Mouse (Mus musculus) forebrain, embryonic 11.5 days (tissue): ENCODE results near the gene Uhrf1. TPM values are rescaled to one million over a fixed set of nuclear protein-coding genes. Genes with fewer than 3 reads are reported as not detected.
"Not testable (repeated sequence)": the region's sequence is repeated elsewhere in the genome, so short reads cannot be mapped to it uniquely, and the experiment has no call there.

ENCODE experiments used
- ATAC-seq: fragments of 200-750 bp; cut with Nextera tagmentation; replicated peaks from 2 replicates; pipeline ENCODE4 v1.8.0; 2017; ENCODE audit warnings: moderate TSS enrichment; ENCODE audit not compliant: low FRiP score
- DNase-seq: peaks from one replicate; pipeline ENCODE4 v3.0.0-alpha.2; 2017; ENCODE audit warnings: low spot score
- H3K27ac ChIP-seq: fragments of 300-500 bp; sonication (generic); 2 replicates; pipeline ENCODE4 v1.5.1; 2014; ENCODE audit warnings: low read depth, low read length
- H3K27me3 ChIP-seq: fragments of 300-500 bp; sonication (generic); 2 replicates; pipeline ENCODE4 v1.6.1; 2014; ENCODE audit warnings: mild to moderate bottlenecking, low read length, mixed read lengths; ENCODE audit not compliant: control insufficient read depth, insufficient read depth
- H3K36me3 ChIP-seq: fragments of 300-500 bp; sonication (generic); 2 replicates; pipeline ENCODE4 v1.6.1; 2014; ENCODE audit warnings: mild to moderate bottlenecking, low read length, moderate library complexity, mixed read lengths; ENCODE audit not compliant: control insufficient read depth, insufficient read depth
- H3K4me1 ChIP-seq: fragments of 300-500 bp; sonication (generic); replicated peaks from 2 replicates; pipeline ENCODE4 v1.6.1; 2014; ENCODE audit warnings: low read length, mixed read lengths; ENCODE audit not compliant: control insufficient read depth, insufficient read depth
- H3K4me2 ChIP-seq: fragments of 300-500 bp; sonication (generic); 2 replicates; pipeline ENCODE4 v1.6.1; 2014; ENCODE audit warnings: low read depth, mild to moderate bottlenecking, low read length, moderate library complexity, mixed read lengths; ENCODE audit not compliant: severe bottlenecking
- H3K4me3 ChIP-seq: fragments of 300-500 bp; sonication (generic); 2 replicates; pipeline ENCODE4 v1.5.1; 2014; ENCODE audit warnings: low read depth, low read length
- H3K9ac ChIP-seq: fragments of 300-500 bp; sonication (generic); 2 replicates; pipeline ENCODE4 v1.6.1; 2014; ENCODE audit warnings: low read length
- H3K9me3 ChIP-seq: fragments of 300-500 bp; sonication (generic); 2 replicates; pipeline ENCODE4 v1.6.1; 2016; ENCODE audit warnings: low read length, mixed read lengths; ENCODE audit not compliant: control insufficient read depth
- WGBS: fragments of 180-500 bp; shearing (Covaris S2); extraction: QIAGEN DNeasy Blood & Tissue Kit; methylation state at CpG from one replicate; pipeline ENCODE4 v1.1.7; 2014; 5-methylcytosine and 5-hydroxymethylcytosine counted together
- polyA plus RNA-seq: library from polyadenylated mRNA; unstranded; fragments of >200 nt; fragmentation: Nextera tagmentation; extraction: Ambion mirVana; gene quantifications from 2 replicates; pipeline ENCODE4 v1.2.1, GENCODE M21; 2014

The Uhrf1 gene
- polyA plus RNA-seq, result 197 and 223 TPM in 2 replicates

- Histone ChIP-seq H3K27me3 (no peaks in the 10 kb centered on the region), H3K4me1 (peaks cover 25% of the 10 kb centered on the region), H3K9me3 (no peaks in the 10 kb centered on the region), H3K4me3 (peak within 1 kb of the TSS; percentile 88), H3K36me3 (peaks cover 4% of the 10 kb centered on the region; the same call in 1 of the 2 replicates), H3K4me2 (peak within 1 kb of the TSS; percentile 97), H3K9ac (peak within 1 kb of the TSS; percentile 92), H3K27ac (peak within 1 kb of the TSS; percentile 94)
- under 1% methylated on average over 43 of the region's 43 CpGs for WGBS
- DNase-seq (peak; percentile 93), ATAC-seq (peak; percentile 84)
Measured at GRCm38 (mm10) chr17:56303160-56303846, at the start of gene Uhrf1. Gene Uhrf1 (plus strand): TSS chr17:56303321.

- Histone ChIP-seq H3K4me3 (no peak overlapping the region), H3K27ac (no peak overlapping the region), H3K9me3 (no peaks in the 10 kb centered on the region), H3K36me3 (no peaks in the 10 kb centered on the region; the same call in 1 of the 2 replicates), H3K27me3 (no peaks in the 10 kb centered on the region), H3K4me2 (no peak overlapping the region), H3K9ac (no peak overlapping the region), H3K4me1 (peaks cover 11% of the 10 kb centered on the region)
- 79% methylated on average over 4 of the region's 4 CpGs for WGBS
- no peak for DNase-seq
- no peak for ATAC-seq
Measured at GRCm38 (mm10) chr17:56254695-56255094, 48.4 kb upstream of the Uhrf1 start.

GRCm38 (mm10) chr17:56255429-56255828, 47.7 kb upstream of the Uhrf1 start:
- Histone ChIP-seq H3K27me3 (no peaks in the 10 kb centered on the region), H3K9me3 (no peaks in the 10 kb centered on the region), H3K27ac (no peak overlapping the region; the same call in 1 of the 2 replicates), H3K36me3 (no peaks in the 10 kb centered on the region; the same call in 1 of the 2 replicates), H3K4me2 (no peak overlapping the region), H3K9ac (peak overlapping the region; percentile 23; the same call in 1 of the 2 replicates), H3K4me3 (no peak overlapping the region), H3K4me1 (peaks cover 11% of the 10 kb centered on the region)
- 19% methylated on average over 9 of the region's 9 CpGs for WGBS
- ATAC-seq (peak; percentile 4), DNase-seq (peak; percentile 73)

- WGBS, result under 1% methylated on average over 32 of the region's 32 CpGs
- peak overlapping the region; percentile 64 for H3K4me3 ChIP-seq
- peak overlapping the region; percentile 78 for H3K4me2 ChIP-seq
- H3K27ac ChIP-seq, result peak overlapping the region; percentile 70
- H3K9ac ChIP-seq, result peak overlapping the region; percentile 53; the same call in 1 of the 2 replicates
- peaks cover 9% of the 10 kb centered on the region for H3K4me1 ChIP-seq
- ATAC-seq (peak; percentile 91), DNase-seq (peak; percentile 99)
- no peaks in the 10 kb centered on the region; the same call in 1 of the 2 replicates for H3K36me3 ChIP-seq
- H3K27me3 ChIP-seq, result no peaks in the 10 kb centered on the region
- H3K9me3 ChIP-seq, result no peaks in the 10 kb centered on the region
Measured at GRCm38 (mm10) chr17:56255863-56256238, 47.3 kb upstream of the Uhrf1 start.

- Histone ChIP-seq H3K9me3 (no peaks in the 10 kb centered on the region), H3K4me2 (peak within 1 kb of the TSS; percentile 79), H3K4me1 (peaks cover 5% of the 10 kb centered on the region; the same call in 1 of the 2 replicates), H3K27me3 (no peaks in the 10 kb centered on the region), H3K9ac (peak within 1 kb of the TSS; percentile 64), H3K27ac (peak within 1 kb of the TSS; percentile 70), H3K4me3 (peak within 1 kb of the TSS; percentile 64), H3K36me3 (peaks cover 2% of the 10 kb centered on the region; the same call in 1 of the 2 replicates)
- WGBS, result under 1% methylated on average over 28 of the region's 28 CpGs
- peak; percentile 92 for ATAC-seq
- DNase-seq, result peak; percentile 92
Measured at GRCm38 (mm10) chr17:56256239-56256881, 46.8 kb upstream of the Uhrf1 start, which contains the start of gene Fem1a. Gene Fem1a (plus strand): TSS chr17:56256810.

- WGBS, result 12% methylated on average over 58 of the region's 58 CpGs
Measured at GRCm38 (mm10) chr17:56257181-56257894, 45.8 kb upstream of the Uhrf1 start.

GRCm38 (mm10) chr17:56258269-56258668, 44.9 kb upstream of the Uhrf1 start:
- not testable (repeated sequence) for H3K4me1 ChIP-seq, DNase-seq, ATAC-seq, H3K4me2 ChIP-seq, H3K9me3 ChIP-seq, H3K4me3 ChIP-seq, H3K36me3 ChIP-seq, H3K27ac ChIP-seq, H3K9ac ChIP-seq, H3K27me3 ChIP-seq
- WGBS, result 95% methylated on average over 19 of the region's 19 CpGs

More at GRCm38 (mm10) chr17:56257181-56257894, 45.8 kb upstream of the Uhrf1 start:
- ATAC-seq (peak; percentile 1; the same call in 1 of the 2 replicates), DNase-seq (peak; percentile 49)
- peak overlapping the region; percentile 64 for H3K4me3 ChIP-seq
- peak overlapping the region; percentile 79 for H3K4me2 ChIP-seq
- H3K27me3 ChIP-seq, result no peaks in the 10 kb centered on the region
- H3K4me1 ChIP-seq, result peaks cover 5% of the 10 kb centered on the region; the same call in 1 of the 2 replicates
- no peaks in the 10 kb centered on the region for H3K9me3 ChIP-seq
- H3K27ac ChIP-seq, result no peak overlapping the region
- peaks cover 2% of the 10 kb centered on the region; the same call in 1 of the 2 replicates for H3K36me3 ChIP-seq
- peak overlapping the region; percentile 64 for H3K9ac ChIP-seq

- H3K4me1 ChIP-seq, H3K4me2 ChIP-seq, H3K27me3 ChIP-seq, H3K9ac ChIP-seq, DNase-seq, H3K9me3 ChIP-seq, H3K4me3 ChIP-seq, H3K27ac ChIP-seq, ATAC-seq, H3K36me3 ChIP-seq: not testable (repeated sequence)
- WGBS, result 79% methylated on average over 2 of the region's 2 CpGs
Measured at GRCm38 (mm10) chr17:56258812-56259211, 44.3 kb upstream of the Uhrf1 start.
